Mouse (Mus musculus) megakaryocyte, embryonic 14.5 days (primary cell): Measurements from ENCODE around the gene Alkbh6. TPM values are rescaled to one million over a fixed set of nuclear protein-coding genes. Genes with fewer than 3 reads are reported as not detected.

Source experiments
- H3K27me3 ChIP-seq: replicated peaks from 2 replicates; pipeline ENCODE3; 2012; ENCODE audit warnings: inconsistent platforms
- H3K36me3 ChIP-seq: replicated peaks from 2 replicates; pipeline ENCODE3; 2012; ENCODE audit warnings: low read length, inconsistent platforms, mixed read lengths
- H3K4me1 ChIP-seq: 2 replicates; pipeline ENCODE4 v1.6.1; 2012; ENCODE audit warnings: inconsistent platforms
- H3K4me3 ChIP-seq: replicated peaks from 2 replicates; pipeline ENCODE3; 2012; ENCODE audit warnings: moderate library complexity, mild to moderate bottlenecking, inconsistent platforms
- H3K9me3 ChIP-seq: 2 replicates; pipeline ENCODE4 v1.6.1; 2012; ENCODE audit warnings: inconsistent platforms
- FLI1 ChIP-seq: IDR thresholded peaks from 2 replicates; pipeline ENCODE4 v1.6.1; 2012; ENCODE audit warnings: low read length, inconsistent platforms, mixed read lengths
- GATA1 ChIP-seq: IDR thresholded peaks from 3 replicates; pipeline ENCODE4 v1.6.1; 2012; ENCODE audit warnings: mixed read lengths, low read length, inconsistent platforms, borderline replicate concordance
- polyA plus RNA-seq: library from polyadenylated mRNA; stranded (reverse); fragments of >175 nt; gene quantifications from 2 replicates; pipeline ENCODE4 v1.2.3, GENCODE M21; 2012; ENCODE audit warnings: low replicate concordance; ENCODE audit not compliant: insufficient read depth

The Alkbh6 gene
- polyA plus RNA-seq, 1 experiment, result 78.7 TPM

DNA sequence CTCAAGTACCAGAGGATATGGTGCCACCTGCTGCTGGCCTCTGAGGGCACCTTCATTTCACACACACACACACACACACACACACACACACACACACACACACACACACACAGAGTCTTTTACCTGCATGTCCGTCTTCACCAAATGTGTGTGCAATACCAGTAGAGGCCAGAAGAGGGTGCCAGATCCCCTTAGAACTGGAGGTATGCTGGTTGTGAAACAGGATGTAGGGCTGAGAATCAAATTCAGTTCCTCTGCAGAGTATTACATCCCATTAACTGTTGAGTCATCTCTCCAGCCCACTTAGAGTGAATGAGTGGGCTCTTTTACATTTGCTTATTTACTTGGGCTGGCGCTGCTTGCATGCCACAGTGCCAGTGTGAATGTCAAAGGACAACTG, 16.8 kb downstream of the Alkbh6 start:
- H3K4me1 ChIP-seq, result peaks cover 28% of the 10 kb centered on the region

GRCm38 (mm10) chr7:30326427-30326826, 17.9 kb downstream of the Alkbh6 start:
- TF ChIP-seq FLI1 (no peak), GATA1 (no peak)

More for the DNA sequence above, 16.8 kb downstream of the Alkbh6 start:
- peaks cover 23% of the 10 kb centered on the region for H3K27me3 ChIP-seq
- peak overlapping the region; percentile 53 for H3K4me3 ChIP-seq
- no peak for TF ChIP-seq GATA1
- TF ChIP-seq FLI1, result no peak
- H3K9me3 ChIP-seq, result peaks cover 10% of the 10 kb centered on the region
- H3K36me3 ChIP-seq, result no peaks in the 10 kb centered on the region

DNA sequence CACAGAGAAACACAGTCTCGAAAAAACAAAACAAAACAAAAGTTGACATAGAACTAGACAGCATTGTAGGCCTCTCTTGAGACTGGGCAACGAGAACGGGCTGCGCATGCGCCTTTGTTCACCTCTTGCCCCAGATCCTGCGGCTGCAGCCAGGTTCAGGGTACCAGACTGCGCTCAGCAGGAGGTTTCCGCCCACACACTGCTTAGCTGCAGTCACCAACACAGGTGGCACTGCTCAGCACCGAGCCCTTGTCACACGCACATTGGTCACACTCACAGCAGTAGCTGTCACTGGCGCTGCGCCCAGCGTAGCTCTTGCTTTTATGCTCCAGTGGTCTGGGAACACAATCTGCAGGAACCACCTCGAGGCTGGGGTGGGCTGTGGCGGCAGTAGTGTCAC, 18.6 kb downstream of the Alkbh6 start:
- TF ChIP-seq FLI1, result no peak
- TF ChIP-seq GATA1, result no peak
- H3K9me3 ChIP-seq, result peaks cover 10% of the 10 kb centered on the region
- H3K4me1 ChIP-seq, result peaks cover 22% of the 10 kb centered on the region
- H3K27me3 ChIP-seq, result peaks cover 32% of the 10 kb centered on the region
- peak overlapping the region; percentile 38 for H3K4me3 ChIP-seq
- H3K36me3 ChIP-seq, result no peaks in the 10 kb centered on the region

More at GRCm38 (mm10) chr7:30326427-30326826, 17.9 kb downstream of the Alkbh6 start:
- Histone ChIP-seq H3K4me1 (peaks cover 19% of the 10 kb centered on the region), H3K27me3 (peaks cover 28% of the 10 kb centered on the region), H3K9me3 (peaks cover 10% of the 10 kb centered on the region), H3K36me3 (no peaks in the 10 kb centered on the region), H3K4me3 (no peak overlapping the region)

GRCm38 (mm10) chr7:30328379-30328778, 19.9 kb downstream of the Alkbh6 start:
- H3K9me3 ChIP-seq, result peaks cover 10% of the 10 kb centered on the region
- H3K36me3 ChIP-seq, result no peaks in the 10 kb centered on the region
- TF ChIP-seq FLI1 (no peak), GATA1 (no peak)
- H3K4me1 ChIP-seq, result peaks cover 25% of the 10 kb centered on the region
- H3K4me3 ChIP-seq, result no peak overlapping the region
- peaks cover 38% of the 10 kb centered on the region for H3K27me3 ChIP-seq

- no peak for TF ChIP-seq GATA1
- Histone ChIP-seq H3K4me1 (peaks cover 45% of the 10 kb centered on the region), H3K27me3 (peaks cover 68% of the 10 kb centered on the region), H3K4me3 (peak overlapping the region; percentile 67), H3K36me3 (no peaks in the 10 kb centered on the region), H3K9me3 (peaks cover 4% of the 10 kb centered on the region)
Measured at GRCm38 (mm10) chr7:30331887-30332286, 23.4 kb downstream of the Alkbh6 start.

- no peak for TF ChIP-seq FLI1
- no peak for TF ChIP-seq GATA1
- Histone ChIP-seq H3K36me3 (no peaks in the 10 kb centered on the region), H3K9me3 (peaks cover 4% of the 10 kb centered on the region), H3K4me3 (no peak overlapping the region), H3K27me3 (peaks cover 64% of the 10 kb centered on the region), H3K4me1 (peaks cover 41% of the 10 kb centered on the region)
Measured at GRCm38 (mm10) chr7:30332622-30333259, 24.2 kb downstream of the Alkbh6 start.

GRCm38 (mm10) chr7:30333436-30333835, 24.9 kb downstream of the Alkbh6 start:
- Histone ChIP-seq H3K4me3 (peak overlapping the region; percentile 70), H3K9me3 (peaks cover 4% of the 10 kb centered on the region), H3K36me3 (no peaks in the 10 kb centered on the region), H3K27me3 (peaks cover 63% of the 10 kb centered on the region), H3K4me1 (peaks cover 41% of the 10 kb centered on the region)
- TF ChIP-seq GATA1 (no peak), FLI1 (no peak)

GRCm38 (mm10) chr7:30334563-30334962, 26.0 kb downstream of the Alkbh6 start:
- no peak overlapping the region for H3K4me3 ChIP-seq
- no peak for TF ChIP-seq FLI1
- TF ChIP-seq GATA1, result no peak
- no peaks in the 10 kb centered on the region for H3K9me3 ChIP-seq
- H3K4me1 ChIP-seq, result peaks cover 41% of the 10 kb centered on the region
- H3K27me3 ChIP-seq, result peaks cover 68% of the 10 kb centered on the region
- no peaks in the 10 kb centered on the region for H3K36me3 ChIP-seq

DNA sequence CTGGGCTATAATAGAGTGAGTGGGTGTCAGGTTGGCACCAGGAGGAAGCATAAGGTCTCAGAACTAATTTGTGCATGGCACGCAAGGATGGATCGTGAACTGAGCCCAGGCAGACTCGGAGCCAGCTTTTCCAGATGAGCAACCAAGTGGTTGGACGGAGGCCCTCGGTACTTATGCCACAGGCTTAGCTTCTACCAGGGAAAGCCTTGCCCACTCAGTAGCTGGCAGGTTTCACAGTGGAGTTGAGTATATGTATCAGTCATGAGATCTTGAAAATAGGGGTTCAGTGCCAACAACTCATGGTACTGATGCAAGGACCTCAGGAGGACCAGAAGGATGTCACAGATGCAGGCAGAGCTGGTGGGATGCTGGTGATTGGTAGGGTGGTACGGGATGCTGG, 27.2 kb downstream of the Alkbh6 start:
- H3K4me1 ChIP-seq, result peaks cover 41% of the 10 kb centered on the region
- no peaks in the 10 kb centered on the region for H3K9me3 ChIP-seq
- H3K27me3 ChIP-seq, result peaks cover 68% of the 10 kb centered on the region
- TF ChIP-seq FLI1 (no peak), GATA1 (no peak)
- no peaks in the 10 kb centered on the region for H3K36me3 ChIP-seq
- H3K4me3 ChIP-seq, result no peak overlapping the region

- H3K36me3 ChIP-seq, result no peaks in the 10 kb centered on the region
- H3K9me3 ChIP-seq, result no peaks in the 10 kb centered on the region
- H3K4me1 ChIP-seq, result peaks cover 41% of the 10 kb centered on the region
- no peak overlapping the region for H3K4me3 ChIP-seq
- TF ChIP-seq FLI1 (no peak), GATA1 (no peak)
- peaks cover 68% of the 10 kb centered on the region for H3K27me3 ChIP-seq
Measured at GRCm38 (mm10) chr7:30336384-30336783, 27.9 kb downstream of the Alkbh6 start.

DNA sequence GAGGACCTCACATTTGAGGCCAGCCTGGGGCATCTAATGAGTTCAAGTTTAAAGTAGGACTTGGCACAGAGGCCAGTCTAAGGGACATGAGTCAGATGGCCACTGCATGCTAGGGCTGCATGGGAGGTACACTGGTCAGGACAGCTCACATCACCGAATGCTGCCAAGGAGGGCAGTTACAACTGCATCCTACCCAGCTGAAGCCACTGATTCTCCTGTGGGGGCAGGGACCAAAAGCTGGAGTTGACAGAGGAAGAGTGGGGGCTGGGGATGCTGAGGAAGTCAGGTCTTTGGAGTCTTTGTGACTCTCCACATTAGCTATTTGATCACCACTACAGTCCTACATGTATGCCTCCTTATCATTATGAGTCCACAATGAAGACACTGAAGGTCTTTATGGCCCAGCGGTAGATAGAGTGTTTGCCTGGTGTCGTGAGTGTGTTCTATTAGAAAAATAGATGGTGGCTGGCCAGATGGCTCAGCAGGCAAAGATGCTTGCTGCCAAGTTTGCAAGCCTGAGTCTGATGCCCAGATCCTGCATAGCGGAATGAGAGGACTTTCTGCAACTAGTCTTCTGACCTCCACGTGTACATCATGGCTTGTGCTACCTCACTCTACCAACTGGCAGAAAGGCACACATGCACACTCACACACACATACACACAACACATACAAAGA, 31.1 kb downstream of the Alkbh6 start:
- Histone ChIP-seq H3K9me3 (no peaks in the 10 kb centered on the region), H3K4me1 (peaks cover 9% of the 10 kb centered on the region; the same call in 1 of the 2 replicates), H3K4me3 (no peak overlapping the region), H3K27me3 (peaks cover 64% of the 10 kb centered on the region), H3K36me3 (no peaks in the 10 kb centered on the region)
- TF ChIP-seq GATA1, result no peak
- TF ChIP-seq FLI1, result no peak
